Mouse (Mus musculus) adrenal gland, postnatal 14 days (tissue): ENCODE results near the gene Minos1. TPM values are rescaled to one million over a fixed set of nuclear protein-coding genes. Genes with fewer than 3 reads are reported as not detected.

Source experiments
- DNase-seq: peaks from one replicate; pipeline ENCODE4 v3.0.0; 2021; ENCODE audit warnings: mixed read lengths
- long read RNA-seq, 2 experiments: library from polyadenylated mRNA; stranded (forward); transcript quantifications; one replicate each; pipeline ENCODE4 v2.0.0; 2021
- total RNA-seq: library from RNA; stranded (reverse); gene quantifications from 2 replicates; pipeline ENCODE4 v1.2.3, GENCODE M21; 2021

Gene Minos1
- 480 and 499 TPM in 2 replicates for total RNA-seq
- long read RNA-seq, experiment 1, transcript Minos1-204 (4 exons, 476 nt): minor isoform, 20 of 538 reads
- long read RNA-seq, experiment 1, transcript Minos1-203 (4 exons, 2,549 nt): major isoform, 499 of 538 reads
- long read RNA-seq, experiment 1, partial matches to known transcripts: 7 of 538 reads
- long read RNA-seq, experiment 1, other reads (novel, unspliced or antisense): 12 of 538 reads
- long read RNA-seq, experiment 2, transcript Minos1-203 (4 exons, 2,549 nt): major isoform, 641 of 712 reads
- long read RNA-seq, experiment 2, transcript Minos1-204 (4 exons, 476 nt): minor isoform, 34 of 712 reads
- long read RNA-seq, experiment 2, partial matches to known transcripts: 12 of 712 reads
- long read RNA-seq, experiment 2, other reads (novel, unspliced or antisense): 23 of 712 reads

GRCm38 (mm10) chr4:139130701-139131549, at the start of gene Minos1:
Gene Minos1, minus strand, starts transcription at chr4:139131113.
- peak; percentile 99 for DNase-seq

DNA sequence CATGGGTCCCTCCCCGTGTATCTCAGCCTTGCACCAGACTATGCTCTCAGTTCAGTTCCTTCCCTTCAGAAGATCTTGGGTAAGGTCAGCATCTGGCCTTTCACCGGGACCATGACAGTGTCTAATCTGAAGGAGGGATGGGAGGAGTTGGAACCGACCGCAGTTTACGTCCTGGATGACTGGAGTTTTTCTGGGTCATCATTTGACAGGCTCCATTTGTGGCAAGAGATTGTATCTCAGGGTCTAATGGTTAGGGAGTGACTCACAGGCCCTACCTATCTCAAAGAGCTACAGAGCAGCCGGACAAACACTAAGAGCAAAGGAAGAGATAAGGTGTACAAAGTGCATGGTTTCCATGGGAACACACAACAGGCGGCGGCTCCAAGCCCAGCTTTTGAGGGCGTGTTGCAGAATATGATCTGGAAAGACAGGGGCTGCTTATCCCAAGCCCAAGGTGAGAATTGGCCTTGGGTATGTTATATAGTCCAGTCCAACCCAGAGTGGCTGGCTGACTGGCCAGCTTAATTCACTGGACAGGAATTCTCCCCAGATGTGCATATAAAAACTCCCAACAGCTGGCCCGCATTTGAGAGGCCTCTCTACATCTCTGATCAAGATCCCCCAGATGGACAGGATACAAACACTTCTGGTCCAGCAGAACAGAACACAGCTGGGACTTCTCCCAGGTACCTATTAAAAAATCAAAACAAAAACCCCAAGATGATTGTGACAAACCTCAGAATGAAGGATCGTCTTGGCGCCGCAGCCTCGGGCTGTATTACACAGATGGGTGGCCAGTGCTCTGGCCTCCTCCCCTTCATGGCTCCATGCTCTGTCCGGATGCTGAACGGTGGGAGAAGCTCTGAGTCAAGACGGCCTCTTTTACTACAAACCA, 49.1 kb upstream of the Minos1 start:
- peak; percentile 37 for DNase-seq

DNA sequence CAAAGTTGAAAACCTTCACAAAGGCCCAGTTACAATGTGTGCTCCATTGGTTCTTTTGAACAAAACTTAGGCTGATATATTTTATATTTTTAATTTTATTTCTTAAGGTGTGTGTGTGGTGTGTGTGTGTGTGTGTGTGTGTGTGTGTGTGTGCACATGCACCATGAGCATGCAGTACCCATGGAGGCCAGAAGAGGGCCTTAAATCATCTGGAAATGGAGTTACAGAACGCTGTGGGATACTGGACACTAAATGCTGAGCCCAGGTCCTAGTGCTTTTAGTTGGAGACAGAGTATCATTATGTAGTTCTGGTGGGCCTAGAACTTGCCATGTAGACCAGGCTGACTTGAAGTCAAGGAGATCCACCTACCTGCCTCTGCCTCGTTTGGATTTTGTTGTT, 48.3 kb upstream of the Minos1 start:
- DNase-seq: no peak

GRCm38 (mm10) chr4:139178377-139178776, 47.5 kb upstream of the Minos1 start:
- no peak for DNase-seq

- no peak for DNase-seq
Measured at GRCm38 (mm10) chr4:139177921-139178320, 47.0 kb upstream of the Minos1 start.

GRCm38 (mm10) chr4:139176023-139176422, 45.1 kb upstream of the Minos1 start:
- peak; percentile 41 for DNase-seq

DNA sequence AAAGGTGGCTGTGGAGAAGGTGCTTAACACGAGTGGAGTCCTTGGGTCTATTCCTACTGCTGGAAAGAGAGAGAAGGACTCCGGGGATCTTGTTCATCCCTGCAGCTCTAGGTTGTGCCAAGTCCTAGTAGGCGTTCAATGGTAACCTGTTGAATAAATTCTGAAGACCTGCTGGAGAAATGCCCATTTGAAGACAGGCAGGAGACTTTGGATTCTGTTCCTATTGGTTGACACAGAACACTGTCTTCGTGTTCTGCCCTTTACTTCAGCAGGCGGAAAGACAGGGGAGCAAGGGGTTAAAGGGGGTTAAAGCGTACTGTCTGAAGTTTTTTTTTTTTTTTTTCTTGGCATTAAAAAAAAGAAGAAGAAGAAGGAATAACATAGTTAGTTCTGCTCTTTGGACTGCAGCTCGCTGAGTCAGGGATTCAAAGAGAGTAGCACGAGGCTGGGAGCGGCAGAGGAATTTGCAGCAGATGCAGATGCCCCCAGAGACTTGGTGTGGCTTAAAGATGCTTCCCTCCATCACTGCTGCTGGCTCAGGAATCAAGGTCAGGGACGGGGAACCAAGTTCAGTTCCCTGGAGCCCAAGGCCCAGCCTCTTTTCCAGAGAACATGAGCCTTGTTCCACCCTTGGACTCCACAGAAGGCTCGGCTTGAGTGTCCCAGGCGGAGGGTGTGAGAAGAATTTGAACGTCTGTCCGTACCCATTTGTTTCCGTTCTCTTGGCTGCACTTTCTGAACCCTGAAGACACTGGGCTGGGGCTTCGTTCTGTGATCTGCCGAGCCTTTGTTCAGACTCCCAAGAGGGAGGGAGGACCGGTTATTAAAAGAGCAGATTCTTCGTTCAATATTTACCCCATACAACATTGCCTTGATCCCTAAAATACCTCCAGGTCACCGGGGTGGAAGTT, 44.4 kb upstream of the Minos1 start:
- DNase-seq: peak; percentile 50

GRCm38 (mm10) chr4:139169748-139170279, 38.9 kb upstream of the Minos1 start:
- no peak for DNase-seq

DNA sequence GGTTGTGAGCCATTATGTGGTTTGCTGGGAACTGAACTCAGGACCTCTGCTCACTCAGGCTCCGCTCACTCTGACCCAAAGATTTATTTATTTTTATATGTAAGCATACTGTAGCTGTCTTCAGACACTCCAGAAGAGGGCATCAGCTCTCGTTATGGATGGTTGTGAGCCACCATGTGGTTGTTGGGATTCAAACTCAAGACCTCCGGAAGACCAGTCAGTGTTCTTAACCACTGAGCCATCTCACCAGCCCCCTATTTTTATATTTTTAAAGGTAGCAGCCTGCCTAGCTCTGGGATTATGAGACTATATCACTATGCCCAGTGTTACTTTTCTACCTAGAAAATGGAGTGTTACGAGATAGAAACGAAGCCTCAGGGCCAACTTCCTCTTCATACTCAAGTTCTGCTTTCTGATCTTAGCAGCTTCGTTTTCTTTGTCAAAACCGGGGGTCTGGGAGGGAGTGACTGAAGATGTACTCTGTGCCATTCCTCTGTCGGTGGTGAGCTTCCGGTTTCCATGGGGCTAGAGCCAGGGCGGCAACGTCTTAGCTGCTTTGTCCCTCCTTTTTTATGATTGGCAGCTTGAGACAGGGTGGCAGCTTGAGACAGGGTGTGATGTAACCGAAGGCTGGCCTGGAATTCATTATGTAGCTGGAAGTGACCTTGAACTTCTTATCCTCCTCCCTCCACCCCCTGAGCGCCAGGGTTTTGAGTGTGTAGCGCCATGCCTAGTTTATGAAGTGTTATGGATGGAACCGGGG, 38.3 kb upstream of the Minos1 start:
- peak; percentile 82 for DNase-seq

GRCm38 (mm10) chr4:139167107-139167506, 36.2 kb upstream of the Minos1 start:
- DNase-seq: no peak

DNA sequence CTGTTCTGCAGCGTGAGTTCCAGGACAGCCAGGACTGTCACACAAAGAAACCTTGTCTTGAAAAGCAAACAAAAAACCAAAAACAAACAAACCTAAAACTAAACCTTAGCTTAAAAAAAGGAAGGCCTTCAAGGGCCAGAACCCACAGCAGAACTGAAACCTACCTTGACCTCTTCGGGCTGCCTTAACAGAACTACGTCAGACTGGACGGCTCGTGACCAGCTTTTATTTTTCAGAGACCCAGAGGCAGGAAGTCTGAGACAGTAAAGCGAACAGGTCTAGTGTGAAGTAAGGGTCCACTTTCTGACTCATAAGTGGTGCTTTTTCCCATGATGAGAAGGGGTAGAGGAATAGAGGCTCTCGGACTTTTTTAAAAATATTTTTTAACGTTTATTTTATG, 35.3 kb upstream of the Minos1 start:
- DNase-seq: no peak

- DNase-seq: no peak
Measured at GRCm38 (mm10) chr4:139165259-139165658, 34.3 kb upstream of the Minos1 start.

- DNase-seq: no peak
Measured at GRCm38 (mm10) chr4:139164082-139164481, 33.2 kb upstream of the Minos1 start.

DNA sequence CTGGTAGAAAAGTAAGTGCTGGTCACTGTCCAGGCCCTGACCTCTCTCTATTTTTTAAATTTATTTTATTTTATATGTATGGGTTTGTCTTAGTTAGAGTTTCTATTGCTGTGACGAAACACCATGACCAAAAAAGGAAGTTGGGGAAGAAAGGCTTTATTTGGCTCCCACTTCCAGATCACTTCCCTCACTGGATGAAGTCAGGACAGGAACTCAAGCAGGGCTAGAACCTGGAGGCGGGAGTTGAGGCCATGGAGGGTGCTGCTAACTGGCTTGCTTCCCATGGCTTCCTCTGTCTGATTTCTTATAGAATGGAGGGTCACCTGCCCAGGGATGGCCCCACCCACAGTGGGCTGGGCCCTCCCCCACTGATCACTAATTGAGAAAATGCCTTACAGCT, 30.2 kb upstream of the Minos1 start:
- DNase-seq: no peak

GRCm38 (mm10) chr4:139158350-139158749, 27.4 kb upstream of the Minos1 start:
- no peak for DNase-seq

- DNase-seq: no peak
Measured at GRCm38 (mm10) chr4:139156538-139156937, 25.6 kb upstream of the Minos1 start.

- peak; percentile 32 for DNase-seq
Measured at GRCm38 (mm10) chr4:139154576-139155307, 23.8 kb upstream of the Minos1 start.

GRCm38 (mm10) chr4:139151370-139151769, 20.5 kb upstream of the Minos1 start:
- no peak for DNase-seq

- DNase-seq: no peak
Measured at GRCm38 (mm10) chr4:139146760-139147159, 15.8 kb upstream of the Minos1 start.
